Mouse (Mus musculus) layer of hippocampus, adult 2 months (tissue): Measurements from ENCODE around the gene Fam187a. TPM values are rescaled to one million over a fixed set of nuclear protein-coding genes. Genes with fewer than 3 reads are reported as not detected.

Experiments used
- DNase-seq, 2 experiments: peaks; one replicate each; pipeline ENCODE4 v3.0.0; 2022; ENCODE audit warnings: low spot score in 2 of 2
- H3K27ac ChIP-seq: fragments of 200-600 bp; 2 replicates; pipeline ENCODE4 v1.8.1; 2022
- H3K4me3 ChIP-seq: fragments of 200-600 bp; 2 replicates; pipeline ENCODE4 v1.8.1; 2022; ENCODE audit warnings: mild to moderate bottlenecking
- CTCF ChIP-seq: fragments of 200-600 bp; conservative IDR thresholded peaks from 2 replicates; pipeline ENCODE4 v1.8.1; 2022; ENCODE audit warnings: antibody characterized with exemption, mild to moderate bottlenecking, moderate library complexity
- long read RNA-seq, 2 experiments: library from polyadenylated mRNA; stranded (forward); transcript quantifications; one replicate each; pipeline ENCODE4 v2.0.0; 2021; ENCODE audit warnings: borderline mapping rate in 2 of 2
- total RNA-seq, 2 experiments: library from RNA; stranded (reverse); gene quantifications; 2 replicates each; pipeline ENCODE4 v1.2.3; 2021

The Fam187a gene
- total RNA-seq, result under 1 TPM in 1 of 2 experiments, not detected in 1; 0.37 TPM
- long read RNA-seq, experiment 1, result 0 reads
- long read RNA-seq, experiment 2, partial matches to known transcripts, result 0 of 1 reads
- long read RNA-seq, experiment 2, other reads (novel, unspliced or antisense), result 0 of 1 reads

GRCm38 (mm10) chr11:102884616-102885219, at the start of gene Fam187a:
Gene Fam187a (plus strand): TSS chr11:102885169.
- no peak for DNase-seq
- H3K27ac ChIP-seq, result peak within 1 kb of the TSS; percentile 75
- H3K4me3 ChIP-seq, result no peak within 1 kb of the TSS
- peak; percentile 21; the same call in 1 of the 2 replicates for TF ChIP-seq CTCF

GRCm38 (mm10) chr11:102835549-102835948, 49.4 kb upstream of the Fam187a start, which contains the start of gene Higd1b:
Gene Higd1b (plus strand): TSS chr11:102835849.
- TF ChIP-seq CTCF, result no peak
- DNase-seq, result no peak
- no peak within 1 kb of the TSS for H3K4me3 ChIP-seq
- H3K27ac ChIP-seq, result no peak within 1 kb of the TSS

GRCm38 (mm10) chr11:102836146-102836545, 48.8 kb upstream of the Fam187a start:
- no peak for DNase-seq
- Histone ChIP-seq H3K4me3 (no peak overlapping the region), H3K27ac (no peak overlapping the region)
- no peak for TF ChIP-seq CTCF

- no peak for DNase-seq
- H3K27ac ChIP-seq, result no peak overlapping the region
- TF ChIP-seq CTCF, result no peak
- no peak overlapping the region for H3K4me3 ChIP-seq
Measured at GRCm38 (mm10) chr11:102837385-102837784, 47.6 kb upstream of the Fam187a start.

GRCm38 (mm10) chr11:102838126-102838525, 46.8 kb upstream of the Fam187a start:
- TF ChIP-seq CTCF, result no peak
- no peak for DNase-seq
- no peak overlapping the region for H3K27ac ChIP-seq
- H3K4me3 ChIP-seq, result no peak overlapping the region

- DNase-seq, result no peak
- TF ChIP-seq CTCF, result no peak
- Histone ChIP-seq H3K4me3 (no peak overlapping the region), H3K27ac (no peak overlapping the region; the same call in 1 of the 2 replicates)
Measured at GRCm38 (mm10) chr11:102838616-102839150, 46.3 kb upstream of the Fam187a start.

- no peak overlapping the region for H3K4me3 ChIP-seq
- H3K27ac ChIP-seq, result no peak overlapping the region
- no peak for DNase-seq
- no peak for TF ChIP-seq CTCF
Measured at GRCm38 (mm10) chr11:102845926-102846325, 39.0 kb upstream of the Fam187a start.

GRCm38 (mm10) chr11:102851883-102852282, 33.1 kb upstream of the Fam187a start:
- peak in 1 of 2 experiments; percentile 33 for DNase-seq
- TF ChIP-seq CTCF, result peak; percentile 79
- Histone ChIP-seq H3K4me3 (no peak overlapping the region), H3K27ac (no peak overlapping the region)

GRCm38 (mm10) chr11:102853760-102854159, 31.2 kb upstream of the Fam187a start:
- Histone ChIP-seq H3K27ac (no peak overlapping the region), H3K4me3 (no peak overlapping the region)
- peak; percentile 75 for TF ChIP-seq CTCF
- DNase-seq, result no peak

- H3K27ac ChIP-seq, result no peak overlapping the region
- H3K4me3 ChIP-seq, result no peak overlapping the region
- no peak for DNase-seq
- TF ChIP-seq CTCF, result no peak
Measured at GRCm38 (mm10) chr11:102855941-102856340, 29.0 kb upstream of the Fam187a start.

- DNase-seq, result no peak
- TF ChIP-seq CTCF, result no peak
- Histone ChIP-seq H3K27ac (no peak overlapping the region), H3K4me3 (no peak overlapping the region)
Measured at GRCm38 (mm10) chr11:102858951-102859350, 26.0 kb upstream of the Fam187a start.

- peak in 1 of 2 experiments; percentile 36 for DNase-seq
- peak overlapping the region; percentile 20; the same call in 1 of the 2 replicates for H3K27ac ChIP-seq
- no peak for TF ChIP-seq CTCF
- no peak overlapping the region for H3K4me3 ChIP-seq
Measured at GRCm38 (mm10) chr11:102859933-102860332, 25.0 kb upstream of the Fam187a start.

GRCm38 (mm10) chr11:102864272-102864671, 20.7 kb upstream of the Fam187a start:
- DNase-seq, result peak; percentile 45 to 72
- TF ChIP-seq CTCF, result peak; percentile 91
- H3K27ac ChIP-seq, result no peak overlapping the region

GRCm38 (mm10) chr11:102874801-102875334, 10.1 kb upstream of the Fam187a start:
- no peak for TF ChIP-seq CTCF

More at GRCm38 (mm10) chr11:102864272-102864671, 20.7 kb upstream of the Fam187a start:
- H3K4me3 ChIP-seq, result no peak overlapping the region

More at GRCm38 (mm10) chr11:102874801-102875334, 10.1 kb upstream of the Fam187a start:
- no peak overlapping the region; the same call in 1 of the 2 replicates for H3K4me3 ChIP-seq
- H3K27ac ChIP-seq, result peak overlapping the region; percentile 86
- DNase-seq, result peak in 1 of 2 experiments; percentile 80
